8 mouse cellular contexts compared by ENCODE assay signal in the genomic region with DNA sequence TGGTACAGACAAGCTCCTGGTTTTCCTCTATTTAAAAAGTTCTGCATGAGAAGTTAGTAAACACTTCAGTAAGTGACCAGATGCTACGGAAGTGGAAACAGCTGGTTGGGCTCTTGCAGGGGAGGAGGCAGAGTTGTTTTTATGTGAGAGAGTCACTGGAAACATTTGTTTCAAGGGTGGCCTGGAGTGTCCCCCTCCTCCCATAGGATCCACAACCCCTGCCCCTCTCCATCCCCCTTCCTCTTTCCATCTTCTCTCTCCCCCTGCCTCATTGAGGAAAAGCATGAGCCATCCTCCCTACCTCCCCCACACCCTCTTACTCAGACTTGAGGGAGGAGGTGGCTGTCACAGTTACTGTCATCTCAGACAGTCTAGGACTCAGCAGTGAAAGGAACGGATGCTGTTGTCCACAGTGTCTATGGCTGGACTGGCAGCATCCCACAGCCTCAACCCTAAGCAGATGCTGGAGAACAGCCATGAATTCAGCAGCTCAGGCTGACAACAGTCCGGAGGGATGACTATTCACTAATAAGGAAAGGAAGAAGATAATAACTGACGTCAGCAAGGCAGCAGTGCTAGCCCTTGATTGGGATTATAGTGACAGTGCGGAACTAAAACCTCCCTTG.
DNase-seq lines count a peak whose midpoint lies in the region; ATAC-seq and TF ChIP-seq lines count a peak whose summit lies in the region.
"Had no signal": no experiment of that assay in that cellular context is flagged by ENCODE, and none has a peak within 500 bp of the region (broad histone marks: within the 10 kb centered on the region; RNA-seq: fewer than 3 reads in every experiment).

No protein-coding gene starts in this region.

- no peak overlapping the region for H3K4me3 ChIP-seq in heart, adult 2 months
- H3K4me3 ChIP-seq in kidney, embryonic 14.5 days (ENCODE audit: low read length), result no peak overlapping the region
- no peak overlapping the region for H3K4me3 ChIP-seq in midbrain, embryonic 12.5 days
- H3K4me3 ChIP-seq: liver, embryonic 13.5 days had no signal

- TF ChIP-seq POLR2A in heart, adult 2 months (IDR thresholded peaks at IDR 0.05; ENCODE audit: insufficient read depth, low read depth, low read length), result 0 out of 2 replicates have a peak, but pooled peaks have one; percentile 36

- H3K79me2 ChIP-seq in heart, adult 2 months (replicated peaks; ENCODE audit: control insufficient read depth, insufficient read depth, low read length), result no peaks in the 10 kb centered on the region

- DNase-seq in urinary bladder, postnatal 14 days (ENCODE audit: low spot score), result peak; percentile 10
- DNase-seq in urinary bladder, adult 2 months (ENCODE audit: low spot score), result no peak
- DNase-seq in heart, adult 2 months, result peak; percentile 63 to 65
- no peak for DNase-seq in layer of hippocampus, postnatal 10 days (ENCODE audit: low spot score in 2 of 2)
- no peak for DNase-seq in thymus, postnatal 14 days
- DNase-seq: liver, embryonic 13.5 days had no signal

- H3K9ac ChIP-seq in heart, adult 2 months (ENCODE audit: low read depth, low read length), result no peak overlapping the region
- H3K9ac ChIP-seq in kidney, embryonic 14.5 days (ENCODE audit: low read depth, low read length), result no peak overlapping the region
- no peak overlapping the region for H3K9ac ChIP-seq in midbrain, embryonic 12.5 days (replicated peaks)
- H3K9ac ChIP-seq: liver, embryonic 13.5 days had no signal

- no peaks in the 10 kb centered on the region for H3K36me3 ChIP-seq in heart, adult 2 months (ENCODE audit: control insufficient read depth, insufficient read depth, low read length)
- H3K36me3 ChIP-seq in kidney, embryonic 14.5 days (ENCODE audit: control insufficient read depth, insufficient read depth, low read length), result no peaks in the 10 kb centered on the region
- no peaks in the 10 kb centered on the region for H3K36me3 ChIP-seq in midbrain, embryonic 12.5 days
- H3K36me3 ChIP-seq: liver, embryonic 13.5 days had no signal

- intact Hi-C loops in heart, adult 2 months (cut with DNase I), result loop anchor here (1.0 to 5.0 kb wide), 5 partner anchors 42 to 308 kb away; partner anchors contain the start of gene Plekhg1

- peaks cover 17% of the 10 kb centered on the region for H3K4me1 ChIP-seq in heart, adult 2 months (ENCODE audit: control insufficient read depth, insufficient read depth, low read length)
- peaks cover 6% of the 10 kb centered on the region for H3K4me1 ChIP-seq in kidney, embryonic 14.5 days (ENCODE audit: control insufficient read depth, insufficient read depth, low read length)
- peaks cover 2% of the 10 kb centered on the region; the same call in 1 of the 2 replicates for H3K4me1 ChIP-seq in midbrain, embryonic 12.5 days
- H3K4me1 ChIP-seq: liver, embryonic 13.5 days had no signal

- peak overlapping the region; percentile 68 for H3K27ac ChIP-seq in heart, adult 2 months
- peak overlapping the region; percentile 76 for H3K27ac ChIP-seq in kidney, embryonic 14.5 days (ENCODE audit: low read depth, low read length)
- no peak overlapping the region for H3K27ac ChIP-seq in midbrain, embryonic 12.5 days (replicated peaks)
- H3K27ac ChIP-seq: liver, embryonic 13.5 days had no signal

- ATAC-seq in kidney, embryonic 14.5 days (ENCODE audit: low FRiP score, low TSS enrichment), result peak; percentile 89
- peak; percentile 68 for ATAC-seq in midbrain, embryonic 12.5 days (ENCODE audit: low FRiP score, low read depth)

- H3K27me3 ChIP-seq in heart, adult 2 months (ENCODE audit: control insufficient read depth, insufficient read depth, low read length), result no peaks in the 10 kb centered on the region
- H3K27me3 ChIP-seq in kidney, embryonic 14.5 days (ENCODE audit: control insufficient read depth, insufficient read depth, low read length), result no peaks in the 10 kb centered on the region
- no peaks in the 10 kb centered on the region for H3K27me3 ChIP-seq in midbrain, embryonic 12.5 days
- H3K27me3 ChIP-seq: liver, embryonic 13.5 days had no signal

- no peaks in the 10 kb centered on the region for H3K9me3 ChIP-seq in kidney, embryonic 14.5 days (ENCODE audit: control insufficient read depth, low read length)
- H3K9me3 ChIP-seq in midbrain, embryonic 12.5 days, result no peaks in the 10 kb centered on the region
- H3K9me3 ChIP-seq: liver, embryonic 13.5 days had no signal

- TF ChIP-seq CTCF in heart, adult 2 months (IDR thresholded peaks at IDR 0.05), result no peak

- WGBS in heart, adult 2 months, result 18% methylated on average over 5 of the region's 5 CpGs
- 34% methylated on average over 5 of the region's 5 CpGs for WGBS in kidney, embryonic 14.5 days
- 51% methylated on average over 5 of the region's 5 CpGs for WGBS in midbrain, embryonic 12.5 days

- H3K4me2 ChIP-seq in kidney, embryonic 14.5 days (replicated peaks; ENCODE audit: low read depth, low read length), result no peak overlapping the region
- H3K4me2 ChIP-seq in midbrain, embryonic 12.5 days (replicated peaks), result no peak overlapping the region
- H3K4me2 ChIP-seq: liver, embryonic 13.5 days had no signal

- TF ChIP-seq EP300 in heart, adult 2 months (IDR thresholded peaks at IDR 0.05; ENCODE audit: insufficient read depth, low read depth, low read length), result peak; percentile 69

Comparison
In these comparisons a context has a peak if more than half of its experiments do, and no peak if none do; other contexts are left out.
1. DNase-seq: peak in urinary bladder, postnatal 14 days (single experiment) and heart, adult 2 months (2 of 2); none in urinary bladder, adult 2 months (single experiment), layer of hippocampus, postnatal 10 days (0 of 2) and thymus, postnatal 14 days (single experiment).